Mouse (Mus musculus): ENCODE results near the gene Eif4g1. TPM values are rescaled to one million over a fixed set of nuclear protein-coding genes. Genes with fewer than 3 reads are reported as not detected.

Gene Eif4g1
- polyA plus RNA-seq, 1 experiment from 2014 or later: 177 TPM

GRCm38 (mm10) chr16:20706407-20707055 lies 38.4 kb downstream of the Eif4g1 start:
- no peak for ATAC-seq (ENCODE audit: insufficient number of reproducible peaks, low FRiP score, low TSS enrichment, low read depth)

GRCm38 (mm10) chr16:20708220-20708938 lies 40.3 kb downstream of the Eif4g1 start:
- no peak for ATAC-seq (ENCODE audit: insufficient number of reproducible peaks, low FRiP score, low TSS enrichment, low read depth)
- 89% methylated on average over 21 of the region's 21 CpGs for WGBS

More at GRCm38 (mm10) chr16:20706407-20707055, 38.4 kb downstream of the Eif4g1 start:
- Histone ChIP-seq H3K27me3 (no peaks in the 10 kb centered on the region), H3K27ac (replicated peaks) (no peak overlapping the region), H3K4me1 (peaks cover 13% of the 10 kb centered on the region), H3K9ac (no peak overlapping the region), H3K4me2 (replicated peaks) (no peak overlapping the region), H3K4me3 (replicated peaks) (no peak overlapping the region), H3K9me3 (replicated peaks) (no peaks in the 10 kb centered on the region), H3K36me3 (peaks cover 51% of the 10 kb centered on the region)
- 94% methylated on average over 2 of the region's 2 CpGs for WGBS

GRCm38 (mm10) chr16:20708939-20709734 lies 41.0 kb downstream of the Eif4g1 start:
- Histone ChIP-seq H3K4me1 (peaks cover 4% of the 10 kb centered on the region), H3K9ac (no peak overlapping the region), H3K9me3 (replicated peaks) (no peaks in the 10 kb centered on the region), H3K4me3 (replicated peaks) (no peak overlapping the region), H3K4me2 (replicated peaks) (no peak overlapping the region), H3K27ac (replicated peaks) (no peak overlapping the region), H3K27me3 (no peaks in the 10 kb centered on the region), H3K36me3 (peaks cover 53% of the 10 kb centered on the region)
- no peak for ATAC-seq (ENCODE audit: insufficient number of reproducible peaks, low FRiP score, low TSS enrichment, low read depth)
- WGBS: 72% methylated on average over 19 of the region's 19 CpGs

More at GRCm38 (mm10) chr16:20708220-20708938, 40.3 kb downstream of the Eif4g1 start:
- Histone ChIP-seq H3K27me3 (no peaks in the 10 kb centered on the region), H3K4me2 (replicated peaks) (no peak overlapping the region), H3K36me3 (peaks cover 58% of the 10 kb centered on the region), H3K4me3 (replicated peaks) (no peak overlapping the region), H3K27ac (replicated peaks) (no peak overlapping the region), H3K9me3 (replicated peaks) (no peaks in the 10 kb centered on the region), H3K4me1 (no peaks in the 10 kb centered on the region), H3K9ac (no peak overlapping the region)

GRCm38 (mm10) chr16:20710370-20710769 lies 42.3 kb downstream of the Eif4g1 start:
- H3K36me3 ChIP-seq: peaks cover 53% of the 10 kb centered on the region
- H3K4me3 ChIP-seq (replicated peaks): no peak overlapping the region
- no peak for ATAC-seq (ENCODE audit: insufficient number of reproducible peaks, low FRiP score, low TSS enrichment, low read depth)
- H3K9ac ChIP-seq: no peak overlapping the region
- no peaks in the 10 kb centered on the region for H3K27me3 ChIP-seq
- WGBS: 89% methylated on average over 11 of the region's 11 CpGs
- H3K4me2 ChIP-seq (replicated peaks): no peak overlapping the region
- no peaks in the 10 kb centered on the region for H3K9me3 ChIP-seq (replicated peaks)
- H3K27ac ChIP-seq (replicated peaks): no peak overlapping the region
- peaks cover 17% of the 10 kb centered on the region for H3K4me1 ChIP-seq

- peaks cover 50% of the 10 kb centered on the region for H3K36me3 ChIP-seq
- peaks cover 20% of the 10 kb centered on the region for H3K4me1 ChIP-seq
- no peaks in the 10 kb centered on the region for H3K27me3 ChIP-seq
- H3K9me3 ChIP-seq (replicated peaks): no peaks in the 10 kb centered on the region
- ATAC-seq (ENCODE audit: insufficient number of reproducible peaks, low FRiP score, low TSS enrichment, low read depth): no peak
- H3K9ac ChIP-seq: no peak overlapping the region
- no peak overlapping the region for H3K27ac ChIP-seq (replicated peaks)
- no peak overlapping the region for H3K4me3 ChIP-seq (replicated peaks)
- H3K4me2 ChIP-seq (replicated peaks): no peak overlapping the region
- WGBS: 82% methylated on average over 4 of the region's 4 CpGs
Measured at GRCm38 (mm10) chr16:20710810-20711209, 42.7 kb downstream of the Eif4g1 start.

GRCm38 (mm10) chr16:20712190-20712589 lies 44.1 kb downstream of the Eif4g1 start:
- Histone ChIP-seq H3K27ac (replicated peaks) (no peak overlapping the region), H3K4me2 (replicated peaks) (no peak overlapping the region), H3K4me3 (replicated peaks) (no peak overlapping the region), H3K27me3 (no peaks in the 10 kb centered on the region), H3K9ac (no peak overlapping the region), H3K9me3 (replicated peaks) (no peaks in the 10 kb centered on the region), H3K4me1 (peaks cover 29% of the 10 kb centered on the region), H3K36me3 (peaks cover 41% of the 10 kb centered on the region)
- ATAC-seq (ENCODE audit: insufficient number of reproducible peaks, low FRiP score, low TSS enrichment, low read depth): no peak
- WGBS: 75% methylated on average over 9 of the region's 9 CpGs

- 82% methylated on average over 7 of the region's 7 CpGs for WGBS
- H3K4me2 ChIP-seq (replicated peaks): no peak overlapping the region
- no peaks in the 10 kb centered on the region for H3K27me3 ChIP-seq
- no peak overlapping the region for H3K9ac ChIP-seq
- no peaks in the 10 kb centered on the region for H3K9me3 ChIP-seq (replicated peaks)
- no peak overlapping the region for H3K27ac ChIP-seq (replicated peaks)
- peaks cover 30% of the 10 kb centered on the region for H3K4me1 ChIP-seq
- no peak overlapping the region for H3K4me3 ChIP-seq (replicated peaks)
- peaks cover 34% of the 10 kb centered on the region for H3K36me3 ChIP-seq
- no peak for ATAC-seq (ENCODE audit: insufficient number of reproducible peaks, low FRiP score, low TSS enrichment, low read depth)
Measured at GRCm38 (mm10) chr16:20712889-20713288, 44.8 kb downstream of the Eif4g1 start.

- Histone ChIP-seq H3K36me3 (peaks cover 30% of the 10 kb centered on the region), H3K9me3 (replicated peaks) (no peaks in the 10 kb centered on the region), H3K27me3 (no peaks in the 10 kb centered on the region), H3K4me2 (replicated peaks) (peak overlapping the region; percentile 84), H3K4me1 (peaks cover 38% of the 10 kb centered on the region), H3K4me3 (replicated peaks) (peak overlapping the region; percentile 72), H3K27ac (replicated peaks) (0 out of 2 replicates have a peak overlapping the region, but pooled peaks have one; percentile 98), H3K9ac (no peak overlapping the region)
- 46% methylated on average over 11 of the region's 11 CpGs for WGBS
- ATAC-seq (ENCODE audit: insufficient number of reproducible peaks, low FRiP score, low TSS enrichment, low read depth): no peak
Measured at GRCm38 (mm10) chr16:20714307-20715080, 46.4 kb downstream of the Eif4g1 start.

GRCm38 (mm10) chr16:20715161-20715560 lies 47.0 kb downstream of the Eif4g1 start:
- no peak for ATAC-seq (ENCODE audit: insufficient number of reproducible peaks, low FRiP score, low TSS enrichment, low read depth)
- peaks cover 31% of the 10 kb centered on the region for H3K36me3 ChIP-seq
- whole genome bisulfite sequencing: 61% methylated on average over 2 of the region's 2 CpGs
- H3K4me3 ChIP-seq (replicated peaks): peak overlapping the region; percentile 72
- H3K27ac ChIP-seq (replicated peaks): peak overlapping the region; percentile 98; the same call in 1 of the 2 replicates
- peak overlapping the region; percentile 73 for H3K9ac ChIP-seq
- no peaks in the 10 kb centered on the region for H3K27me3 ChIP-seq
- peaks cover 38% of the 10 kb centered on the region for H3K4me1 ChIP-seq
- H3K9me3 ChIP-seq (replicated peaks): no peaks in the 10 kb centered on the region
- H3K4me2 ChIP-seq (replicated peaks): peak overlapping the region; percentile 84

- Histone ChIP-seq H3K36me3 (peaks cover 28% of the 10 kb centered on the region), H3K27ac (replicated peaks) (peak overlapping the region; percentile 98), H3K27me3 (no peaks in the 10 kb centered on the region), H3K4me2 (replicated peaks) (peak overlapping the region; percentile 84), H3K9ac (peak overlapping the region; percentile 73), H3K9me3 (replicated peaks) (no peaks in the 10 kb centered on the region), H3K4me1 (peaks cover 38% of the 10 kb centered on the region), H3K4me3 (replicated peaks) (peak overlapping the region; percentile 72)
- WGBS: 1% methylated on average over 8 of the region's 12 CpGs
- ATAC-seq (ENCODE audit: insufficient number of reproducible peaks, low FRiP score, low TSS enrichment, low read depth): no peak
Measured at GRCm38 (mm10) chr16:20715566-20715965, 47.5 kb downstream of the Eif4g1 start.

Measured in embryonic facial prominence, embryonic 15.5 days (tissue).